Mouse (Mus musculus): ENCODE measurements at regions not wholly inside any gene's neighbourhood (a gene's known extent, or its start where the extent isn't known, plus 50 kb on each side); places are given as distances from the start of the nearest gene placed in this dataset.
A peak's percentile ranks its signal among the peaks of the same experiment; 100 is the strongest.

- ATAC-seq (ENCODE audit: insufficient number of reproducible peaks, low FRiP score, low TSS enrichment), result no peak
These were observed 201.5 kb downstream of the Hhipl2 start for GRCm38 (mm10) chr1:183619451-183620059.

- no peak for ATAC-seq (ENCODE audit: insufficient number of reproducible peaks, low FRiP score, low TSS enrichment)
These were observed 204.3 kb downstream of the Hhipl2 start for GRCm38 (mm10) chr1:183622341-183622740.

GRCm38 (mm10) chr1:183624266-183624665 is 206.3 kb downstream of the Hhipl2 start:
- ATAC-seq (ENCODE audit: insufficient number of reproducible peaks, low FRiP score, low TSS enrichment), result no peak

- no peak for ATAC-seq (ENCODE audit: insufficient number of reproducible peaks, low FRiP score, low TSS enrichment)
These were observed 215.8 kb downstream of the Hhipl2 start for GRCm38 (mm10) chr1:183633810-183634209.

GRCm38 (mm10) chr1:183634836-183635235 is 216.8 kb downstream of the Hhipl2 start:
- ATAC-seq (ENCODE audit: insufficient number of reproducible peaks, low FRiP score, low TSS enrichment), result no peak

GRCm38 (mm10) chr1:183637214-183637613 is 219.2 kb downstream of the Hhipl2 start:
- no peak for ATAC-seq (ENCODE audit: insufficient number of reproducible peaks, low FRiP score, low TSS enrichment)

GRCm38 (mm10) chr1:183639332-183639731 is 221.3 kb downstream of the Hhipl2 start:
- no peak for ATAC-seq (ENCODE audit: insufficient number of reproducible peaks, low FRiP score, low TSS enrichment)

GRCm38 (mm10) chr1:183640568-183640967 is 222.6 kb downstream of the Hhipl2 start:
- ATAC-seq (ENCODE audit: insufficient number of reproducible peaks, low FRiP score, low TSS enrichment), result no peak

- no peak for ATAC-seq (ENCODE audit: insufficient number of reproducible peaks, low FRiP score, low TSS enrichment)
These were observed 226.0 kb downstream of the Hhipl2 start for GRCm38 (mm10) chr1:183644001-183644400.

GRCm38 (mm10) chr1:183653878-183654277 is 235.9 kb downstream of the Hhipl2 start:
- no peak for ATAC-seq (ENCODE audit: insufficient number of reproducible peaks, low FRiP score, low TSS enrichment)

GRCm38 (mm10) chr1:183657043-183657442 is 239.0 kb downstream of the Hhipl2 start:
- ATAC-seq (ENCODE audit: insufficient number of reproducible peaks, low FRiP score, low TSS enrichment), result no peak; the same call in 1 of the 2 replicates

GRCm38 (mm10) chr1:183660541-183660940 is 242.5 kb downstream of the Hhipl2 start:
- ATAC-seq (ENCODE audit: insufficient number of reproducible peaks, low FRiP score, low TSS enrichment), result no peak

- ATAC-seq (ENCODE audit: insufficient number of reproducible peaks, low FRiP score, low TSS enrichment), result peak; percentile 81
These were observed 244.5 kb downstream of the Hhipl2 start for GRCm38 (mm10) chr1:183662369-183663043.

GRCm38 (mm10) chr1:183669271-183669670 is 251.3 kb downstream of the Hhipl2 start:
- peak; percentile 2; the same call in 1 of the 2 replicates for ATAC-seq (ENCODE audit: insufficient number of reproducible peaks, low FRiP score, low TSS enrichment)

- peak; percentile 77 for ATAC-seq (ENCODE audit: insufficient number of reproducible peaks, low FRiP score, low TSS enrichment)
These were observed 251.7 kb downstream of the Hhipl2 start for GRCm38 (mm10) chr1:183669674-183670073.

GRCm38 (mm10) chr1:183670542-183670941 is 252.5 kb downstream of the Hhipl2 start:
- ATAC-seq (ENCODE audit: insufficient number of reproducible peaks, low FRiP score, low TSS enrichment), result no peak

GRCm38 (mm10) chr1:183671541-183671940 is 253.5 kb downstream of the Hhipl2 start:
- ATAC-seq (ENCODE audit: insufficient number of reproducible peaks, low FRiP score, low TSS enrichment), result no peak

- ATAC-seq (ENCODE audit: insufficient number of reproducible peaks, low FRiP score, low TSS enrichment), result no peak
These were observed 254.5 kb downstream of the Hhipl2 start for GRCm38 (mm10) chr1:183672521-183672920.

- ATAC-seq (ENCODE audit: insufficient number of reproducible peaks, low FRiP score, low TSS enrichment), result no peak
These were observed 259.6 kb downstream of the Hhipl2 start for GRCm38 (mm10) chr1:183677585-183677984.

- no peak for ATAC-seq (ENCODE audit: insufficient number of reproducible peaks, low FRiP score, low TSS enrichment)
These were observed 261.9 kb downstream of the Hhipl2 start for GRCm38 (mm10) chr1:183679949-183680348.

GRCm38 (mm10) chr1:183686056-183686455 is 268.0 kb downstream of the Hhipl2 start:
- no peak for ATAC-seq (ENCODE audit: insufficient number of reproducible peaks, low FRiP score, low TSS enrichment)

GRCm38 (mm10) chr1:183692756-183693155 is 274.7 kb downstream of the Hhipl2 start:
- no peak for ATAC-seq (ENCODE audit: insufficient number of reproducible peaks, low FRiP score, low TSS enrichment)

Measured in cerebellum, adult (tissue).